Mouse (Mus musculus): ENCODE measurements around the gene Tecta. TPM values are rescaled to one million over a fixed set of nuclear protein-coding genes. Genes with fewer than 3 reads are reported as not detected.

Gene Tecta
- not detected in 2 replicates for polyA plus RNA-seq (2012; ENCODE audit: low replicate concordance)

DNA sequence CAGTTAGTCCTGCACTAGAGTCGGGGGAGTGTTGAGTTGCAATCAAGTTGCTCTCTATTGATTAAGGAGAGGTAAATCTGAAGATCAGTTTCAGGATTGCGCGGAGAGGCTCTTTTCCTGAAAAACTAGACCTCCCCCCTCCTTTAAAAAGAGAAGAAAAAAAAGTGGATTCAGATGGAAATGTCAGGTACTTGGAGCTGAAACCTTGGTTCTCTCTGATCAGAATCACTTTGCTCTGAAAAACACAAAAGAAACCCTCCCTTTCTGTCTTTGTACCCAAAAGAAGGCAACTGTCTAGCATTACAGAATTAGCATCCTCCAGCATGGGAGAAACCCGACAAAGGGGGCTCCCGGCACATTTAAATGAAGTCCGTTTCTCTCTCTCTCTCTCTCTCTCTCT is at the start of gene Tecta:
Tecta (minus strand) TSS at position 101 of the 400 bp plus-strand sequence.

Other genes starting within 250 kb of the Tecta start
- 0.29 and 4.2 TPM in 2 replicates for gene Sc5d, start 135.7 kb downstream of the Tecta start, polyA plus RNA-seq (2012; ENCODE audit: low replicate concordance)
- 2.7 and 11.0 TPM in 2 replicates for gene Tbcel, start 107.9 kb upstream of the Tecta start, polyA plus RNA-seq (2012; ENCODE audit: low replicate concordance)